Mouse (Mus musculus) mouse embryonic stem cell (cell line): Measurements from ENCODE around the gene Tapt1.

Source experiments
- in situ Hi-C, 2 experiments: fragments of 300-500 bp; cut with MboI; formaldehyde crosslinking; loops; 1 replicate in 1 of 2; 3 replicates in 1 of 2; pipeline ENCODE4 v1.14.3; 2019 to 2020; ENCODE audit warnings: low sequenced_read_pairs in 2 of 2, low pct_unique_long_range_greater_than_20kb in 1 of 2, mixed read lengths in 1 of 2; ENCODE audit not compliant: unreplicated experiment in 1 of 2

Tapt1 gene

GRCm38 (mm10) chr5:44211818-44212465 is 14.5 kb downstream of the Tapt1 start:
- in situ Hi-C loops, result no loop called here

GRCm38 (mm10) chr5:44207286-44207685 is 19.1 kb downstream of the Tapt1 start:
- in situ Hi-C loops, result no loop called here

- in situ Hi-C loops, result no loop called here
Observed at GRCm38 (mm10) chr5:44206651-44207050, 19.8 kb downstream of the Tapt1 start.

- in situ Hi-C loops, result no loop called here
Observed at GRCm38 (mm10) chr5:44203410-44203809, 23.0 kb downstream of the Tapt1 start.

GRCm38 (mm10) chr5:44201665-44202064 is 24.8 kb downstream of the Tapt1 start:
- in situ Hi-C loops, result no loop called here

GRCm38 (mm10) chr5:44199109-44199508 is 27.3 kb downstream of the Tapt1 start:
- in situ Hi-C loops, result no loop called here

GRCm38 (mm10) chr5:44198471-44198870 is 28.0 kb downstream of the Tapt1 start:
- in situ Hi-C loops, result no loop called here

GRCm38 (mm10) chr5:44197806-44198205 is 28.6 kb downstream of the Tapt1 start:
- in situ Hi-C loops, result no loop called here

- in situ Hi-C loops, result no loop called here
Observed at GRCm38 (mm10) chr5:44196167-44196566, 30.3 kb downstream of the Tapt1 start.

- in situ Hi-C loops, result no loop called here
Observed at GRCm38 (mm10) chr5:44187370-44187769, 39.1 kb downstream of the Tapt1 start.

- in situ Hi-C loops, result no loop called here
Observed at GRCm38 (mm10) chr5:44181669-44182068, 44.8 kb downstream of the Tapt1 start.

GRCm38 (mm10) chr5:44180450-44180849 is 46.0 kb downstream of the Tapt1 start:
- in situ Hi-C loops, result no loop called here

GRCm38 (mm10) chr5:44174046-44174445 is 52.4 kb downstream of the Tapt1 start:
- in situ Hi-C loops, result no loop called here

- in situ Hi-C loops, result no loop called here
Observed at GRCm38 (mm10) chr5:44166866-44167265, 59.6 kb downstream of the Tapt1 start.

- in situ Hi-C loops, result no loop called here
Observed at GRCm38 (mm10) chr5:44165854-44166253, 60.6 kb downstream of the Tapt1 start.

GRCm38 (mm10) chr5:44164233-44164776 is 62.1 kb downstream of the Tapt1 start:
- in situ Hi-C loops, result no loop called here

- in situ Hi-C loops, result no loop called here
Observed at GRCm38 (mm10) chr5:44163318-44163717, 63.1 kb downstream of the Tapt1 start.

- in situ Hi-C loops, result no loop called here
Observed at GRCm38 (mm10) chr5:44162786-44163185, 63.6 kb downstream of the Tapt1 start.

GRCm38 (mm10) chr5:44159679-44160438 is 66.6 kb downstream of the Tapt1 start:
- in situ Hi-C loops, result no loop called here

GRCm38 (mm10) chr5:44159231-44159630 is 67.2 kb downstream of the Tapt1 start:
- in situ Hi-C loops, result no loop called here
